Mouse (Mus musculus): ENCODE results near the gene Hmga2. TPM values are rescaled to one million over a fixed set of nuclear protein-coding genes. Genes with fewer than 3 reads are reported as not detected.

Hmga2 gene
- polyA plus RNA-seq, 1 experiment from 2014 or later = 0.43 TPM

GRCm38 (mm10) chr10:120399846-120400510 is 76.3 kb downstream of the Hmga2 start:
- H3K36me3 ChIP-seq (replicated peaks; ENCODE audit: insufficient read depth, low read length) = no peaks in the 10 kb centered on the region
- no peaks in the 10 kb centered on the region for H3K4me1 ChIP-seq (ENCODE audit: insufficient read depth)
- ATAC-seq = no peak
- TF ChIP-seq EP300 (IDR thresholded peaks at IDR 0.05; ENCODE audit: low read depth) (no peak), CTCF (IDR thresholded peaks at IDR 0.05; ENCODE audit: low read depth) (no peak)
- H3K27me3 ChIP-seq (ENCODE audit: insufficient read depth, low read length) = no peaks in the 10 kb centered on the region
- no peak overlapping the region for H3K4me2 ChIP-seq (ENCODE audit: low read depth, low read length)
- no peaks in the 10 kb centered on the region for H3K9me3 ChIP-seq (ENCODE audit: low read length)
- H3K4me3 ChIP-seq (ENCODE audit: low read depth, low read length) = no peak overlapping the region
- no peak overlapping the region for H3K9ac ChIP-seq (replicated peaks)
- DNase-seq = no peak
- WGBS (ENCODE audit: insufficient replicate concordance) = 73% methylated on average over 9 of the region's 9 CpGs
- no peak overlapping the region for H3K27ac ChIP-seq (ENCODE audit: low read depth)

- Histone ChIP-seq H3K27me3 (ENCODE audit: insufficient read depth, low read length) (no peaks in the 10 kb centered on the region), H3K9me3 (ENCODE audit: low read length) (no peaks in the 10 kb centered on the region), H3K4me2 (ENCODE audit: low read depth, low read length) (no peak overlapping the region), H3K4me1 (ENCODE audit: insufficient read depth) (no peaks in the 10 kb centered on the region), H3K27ac (ENCODE audit: low read depth) (no peak overlapping the region), H3K36me3 (replicated peaks; ENCODE audit: insufficient read depth, low read length) (no peaks in the 10 kb centered on the region), H3K4me3 (ENCODE audit: low read depth, low read length) (no peak overlapping the region), H3K9ac (replicated peaks) (no peak overlapping the region)
- no peak for ATAC-seq
- WGBS (ENCODE audit: insufficient replicate concordance) = 58% methylated on average over 6 of the region's 6 CpGs
- no peak for DNase-seq
- no peak for TF ChIP-seq CTCF (IDR thresholded peaks at IDR 0.05; ENCODE audit: low read depth)
- no peak for TF ChIP-seq EP300 (IDR thresholded peaks at IDR 0.05; ENCODE audit: low read depth)
Measured at GRCm38 (mm10) chr10:120398745-120399144, 77.5 kb downstream of the Hmga2 start.

GRCm38 (mm10) chr10:120397211-120397631 is 79.0 kb downstream of the Hmga2 start:
- H3K4me1 ChIP-seq (ENCODE audit: insufficient read depth) = peaks cover 3% of the 10 kb centered on the region; the same call in 1 of the 2 replicates

GRCm38 (mm10) chr10:120395550-120395949 is 80.7 kb downstream of the Hmga2 start:
- peaks cover 6% of the 10 kb centered on the region; the same call in 1 of the 2 replicates for H3K4me1 ChIP-seq (ENCODE audit: insufficient read depth)
- no peak for TF ChIP-seq CTCF (IDR thresholded peaks at IDR 0.05; ENCODE audit: low read depth)
- no peak for TF ChIP-seq EP300 (IDR thresholded peaks at IDR 0.05; ENCODE audit: low read depth)
- H3K9ac ChIP-seq (replicated peaks) = no peak overlapping the region
- H3K27me3 ChIP-seq (ENCODE audit: insufficient read depth, low read length) = no peaks in the 10 kb centered on the region
- ATAC-seq = no peak
- no peak overlapping the region for H3K27ac ChIP-seq (ENCODE audit: low read depth)
- 77% methylated on average over 6 of the region's 6 CpGs for WGBS (ENCODE audit: insufficient replicate concordance)
- H3K4me3 ChIP-seq (ENCODE audit: low read depth, low read length) = no peak overlapping the region
- DNase-seq = no peak
- H3K9me3 ChIP-seq (ENCODE audit: low read length) = no peaks in the 10 kb centered on the region
- no peak overlapping the region for H3K4me2 ChIP-seq (ENCODE audit: low read depth, low read length)
- no peaks in the 10 kb centered on the region for H3K36me3 ChIP-seq (replicated peaks; ENCODE audit: insufficient read depth, low read length)

More at GRCm38 (mm10) chr10:120397211-120397631, 79.0 kb downstream of the Hmga2 start:
- no peak overlapping the region for H3K4me2 ChIP-seq (ENCODE audit: low read depth, low read length)
- 77% methylated on average over 17 of the region's 17 CpGs for WGBS (ENCODE audit: insufficient replicate concordance)
- DNase-seq = no peak
- H3K36me3 ChIP-seq (replicated peaks; ENCODE audit: insufficient read depth, low read length) = no peaks in the 10 kb centered on the region
- H3K9me3 ChIP-seq (ENCODE audit: low read length) = no peaks in the 10 kb centered on the region
- H3K27ac ChIP-seq (ENCODE audit: low read depth) = no peak overlapping the region
- no peak for ATAC-seq
- no peak overlapping the region for H3K4me3 ChIP-seq (ENCODE audit: low read depth, low read length)
- no peak overlapping the region for H3K9ac ChIP-seq (replicated peaks)
- H3K27me3 ChIP-seq (ENCODE audit: insufficient read depth, low read length) = no peaks in the 10 kb centered on the region
- TF ChIP-seq CTCF (IDR thresholded peaks at IDR 0.05; ENCODE audit: low read depth) = no peak
- no peak for TF ChIP-seq EP300 (IDR thresholded peaks at IDR 0.05; ENCODE audit: low read depth)

GRCm38 (mm10) chr10:120394740-120395139 is 81.5 kb downstream of the Hmga2 start:
- DNase-seq = no peak
- ATAC-seq = no peak
- Histone ChIP-seq H3K36me3 (replicated peaks; ENCODE audit: insufficient read depth, low read length) (no peaks in the 10 kb centered on the region), H3K4me1 (ENCODE audit: insufficient read depth) (peaks cover 6% of the 10 kb centered on the region; the same call in 1 of the 2 replicates), H3K9ac (replicated peaks) (no peak overlapping the region), H3K4me3 (ENCODE audit: low read depth, low read length) (no peak overlapping the region), H3K4me2 (ENCODE audit: low read depth, low read length) (no peak overlapping the region), H3K27me3 (ENCODE audit: insufficient read depth, low read length) (no peaks in the 10 kb centered on the region), H3K9me3 (ENCODE audit: low read length) (no peaks in the 10 kb centered on the region), H3K27ac (ENCODE audit: low read depth) (no peak overlapping the region)
- 80% methylated on average over 9 of the region's 9 CpGs for WGBS (ENCODE audit: insufficient replicate concordance)
- TF ChIP-seq CTCF (IDR thresholded peaks at IDR 0.05; ENCODE audit: low read depth) (no peak), EP300 (IDR thresholded peaks at IDR 0.05; ENCODE audit: low read depth) (no peak)

GRCm38 (mm10) chr10:120391971-120392716 is 84.1 kb downstream of the Hmga2 start:
- Histone ChIP-seq H3K9ac (replicated peaks) (no peak overlapping the region), H3K36me3 (replicated peaks; ENCODE audit: insufficient read depth, low read length) (no peaks in the 10 kb centered on the region), H3K9me3 (ENCODE audit: low read length) (no peaks in the 10 kb centered on the region), H3K27me3 (ENCODE audit: insufficient read depth, low read length) (no peaks in the 10 kb centered on the region), H3K4me1 (ENCODE audit: insufficient read depth) (peaks cover 9% of the 10 kb centered on the region; the same call in 1 of the 2 replicates), H3K27ac (ENCODE audit: low read depth) (no peak overlapping the region), H3K4me2 (ENCODE audit: low read depth, low read length) (0 out of 2 replicates have a peak overlapping the region, but pooled peaks have one; percentile 49), H3K4me3 (ENCODE audit: low read depth, low read length) (no peak overlapping the region)
- DNase-seq (no peak), ATAC-seq (no peak)
- 65% methylated on average over 14 of the region's 14 CpGs for WGBS (ENCODE audit: insufficient replicate concordance)
- no peak for TF ChIP-seq CTCF (IDR thresholded peaks at IDR 0.05; ENCODE audit: low read depth)
- TF ChIP-seq EP300 (IDR thresholded peaks at IDR 0.05; ENCODE audit: low read depth) = no peak
